Mouse (Mus musculus): Measurements from ENCODE around the gene Gramd1a. TPM values are rescaled to one million over a fixed set of nuclear protein-coding genes. Genes with fewer than 3 reads are reported as not detected.

Gramd1a gene
- polyA plus RNA-seq, 1 experiment from 2014 or later, result 21.2 TPM

DNA sequence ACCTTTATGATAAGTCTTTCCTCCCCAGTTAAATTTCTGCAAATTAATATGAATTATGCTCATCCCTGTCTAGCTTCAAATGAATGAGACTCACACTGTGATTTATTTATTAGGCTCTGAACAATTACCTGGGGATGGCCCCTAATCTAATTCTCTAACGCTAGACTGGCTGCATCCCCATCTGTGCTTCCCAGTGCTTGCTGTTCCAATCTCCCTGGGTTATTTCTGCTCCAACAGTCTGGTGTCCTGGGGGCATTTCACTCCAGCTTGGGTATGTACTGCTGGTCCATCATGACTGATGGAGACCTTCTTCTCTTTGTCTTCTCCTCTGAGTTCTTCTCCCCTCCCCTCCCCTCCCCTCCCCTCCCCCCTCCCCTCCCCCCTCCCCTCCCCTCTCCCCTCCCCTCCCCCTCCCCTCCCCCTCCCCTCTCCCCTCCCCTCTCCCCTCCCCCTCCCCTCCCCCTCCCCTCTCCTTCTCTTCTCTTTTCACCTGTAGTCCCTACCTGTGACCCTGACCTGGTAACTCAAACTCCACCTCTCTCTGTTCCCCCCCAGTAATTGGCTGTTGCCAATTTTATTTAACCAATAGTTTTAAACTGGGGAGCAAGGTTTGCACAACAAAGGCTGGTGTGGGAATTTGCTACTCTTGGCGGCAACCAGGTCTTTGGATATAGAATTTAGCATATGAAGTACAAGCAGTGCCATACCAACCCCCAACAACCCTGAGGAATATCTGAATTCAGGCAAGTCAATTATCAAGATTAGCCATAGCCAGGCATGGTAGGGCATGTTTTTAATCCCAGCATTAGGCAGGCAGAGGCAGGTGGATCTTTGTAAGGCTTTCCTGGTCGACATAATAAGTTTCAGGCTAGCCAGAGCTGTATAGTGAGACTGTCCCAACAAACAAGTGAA lies 8.2 kb upstream of the Gramd1a start:
- Histone ChIP-seq H3K4me3 (no peak overlapping the region), H3K27ac (no peak overlapping the region), H3K9me3 (replicated peaks) (no peaks in the 10 kb centered on the region), H3K36me3 (no peaks in the 10 kb centered on the region), H3K4me1 (peaks cover 20% of the 10 kb centered on the region), H3K4me2 (no peak overlapping the region), H3K27me3 (replicated peaks) (no peaks in the 10 kb centered on the region), H3K9ac (no peak overlapping the region)
- 64% methylated on average over 3 of the region's 3 CpGs for WGBS (ENCODE audit: insufficient replicate concordance)
- ATAC-seq, result no peak

DNA sequence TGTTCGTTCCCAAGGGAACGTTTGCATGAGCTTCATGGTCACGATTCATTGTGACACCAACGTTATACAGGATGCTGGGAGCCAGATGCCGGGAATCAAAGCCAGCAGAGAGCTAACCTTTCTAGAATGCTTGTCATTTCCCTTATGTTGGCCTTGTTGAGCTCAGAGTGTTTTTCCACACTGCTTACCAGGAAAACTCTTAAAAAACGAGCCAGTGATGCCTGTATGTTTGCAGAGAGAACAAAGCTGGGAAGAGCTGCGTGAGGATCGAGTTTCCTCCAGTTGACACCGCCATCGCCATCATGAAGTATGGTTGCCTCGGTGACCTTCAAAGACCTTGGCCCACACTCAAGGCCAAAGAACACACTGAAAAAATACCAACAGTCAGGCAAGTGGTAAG lies 6.6 kb upstream of the Gramd1a start:
- Histone ChIP-seq H3K9ac (no peak overlapping the region), H3K4me1 (peaks cover 20% of the 10 kb centered on the region), H3K27ac (no peak overlapping the region), H3K9me3 (replicated peaks) (no peaks in the 10 kb centered on the region), H3K4me3 (no peak overlapping the region), H3K27me3 (replicated peaks) (no peaks in the 10 kb centered on the region), H3K36me3 (no peaks in the 10 kb centered on the region), H3K4me2 (no peak overlapping the region)
- 71% methylated on average over 11 of the region's 11 CpGs for WGBS (ENCODE audit: insufficient replicate concordance)
- no peak for ATAC-seq

DNA sequence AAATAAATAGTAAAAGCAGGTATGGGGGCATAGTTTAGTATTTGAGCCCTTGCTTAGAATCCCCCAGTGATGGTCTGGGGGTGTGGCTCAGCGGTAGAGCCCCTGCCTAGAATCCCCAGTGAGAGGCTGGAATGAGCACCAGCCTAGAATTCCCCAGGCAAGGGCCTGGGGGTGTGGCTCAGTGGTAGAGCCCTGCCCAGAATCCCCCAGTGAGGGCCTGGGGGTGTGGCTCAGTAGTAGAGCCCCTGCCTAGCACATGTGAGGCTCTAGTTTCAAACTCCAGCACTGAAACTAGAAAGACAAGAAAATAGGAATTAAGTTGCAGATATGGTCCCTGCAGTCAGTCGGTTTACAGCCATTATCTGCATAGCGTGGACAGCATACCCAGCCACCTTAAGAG lies 6.1 kb upstream of the Gramd1a start:
- 33% methylated on average over 3 of the region's 3 CpGs for WGBS (ENCODE audit: insufficient replicate concordance)

DNA sequence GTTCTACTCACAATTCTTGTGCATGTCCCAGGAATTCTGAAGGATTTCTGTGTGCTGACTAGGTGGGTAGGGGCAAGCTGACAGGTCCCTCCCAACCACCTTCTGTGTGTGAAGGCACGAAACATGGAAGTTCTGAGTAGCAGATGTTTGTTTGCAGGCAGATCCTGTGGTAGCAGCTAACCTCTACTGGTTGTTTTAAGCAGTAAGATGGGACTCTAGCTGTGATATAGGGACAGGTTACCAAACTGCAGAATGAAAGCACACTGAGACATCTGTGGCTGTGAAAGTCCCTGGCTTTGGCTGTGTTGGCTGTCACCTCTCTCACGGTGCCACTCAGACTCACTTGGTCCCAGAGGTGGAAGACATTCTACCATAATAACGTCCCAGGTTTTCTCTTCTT lies 5.5 kb upstream of the Gramd1a start:
- Histone ChIP-seq H3K27ac (peak overlapping the region; percentile 3; the same call in 1 of the 2 replicates), H3K9ac (no peak overlapping the region), H3K36me3 (no peaks in the 10 kb centered on the region), H3K4me1 (peaks cover 28% of the 10 kb centered on the region), H3K27me3 (replicated peaks) (no peaks in the 10 kb centered on the region), H3K4me2 (no peak overlapping the region), H3K9me3 (replicated peaks) (no peaks in the 10 kb centered on the region), H3K4me3 (no peak overlapping the region)
- 50% methylated on average over 3 of the region's 3 CpGs for WGBS (ENCODE audit: insufficient replicate concordance)
- no peak for ATAC-seq

More for the DNA sequence above, 6.1 kb upstream of the Gramd1a start:
- Histone ChIP-seq H3K9me3 (replicated peaks) (no peaks in the 10 kb centered on the region), H3K27ac (no peak overlapping the region), H3K36me3 (no peaks in the 10 kb centered on the region), H3K9ac (no peak overlapping the region), H3K4me2 (no peak overlapping the region), H3K4me1 (peaks cover 22% of the 10 kb centered on the region), H3K27me3 (replicated peaks) (no peaks in the 10 kb centered on the region), H3K4me3 (no peak overlapping the region)
- no peak for ATAC-seq

DNA sequence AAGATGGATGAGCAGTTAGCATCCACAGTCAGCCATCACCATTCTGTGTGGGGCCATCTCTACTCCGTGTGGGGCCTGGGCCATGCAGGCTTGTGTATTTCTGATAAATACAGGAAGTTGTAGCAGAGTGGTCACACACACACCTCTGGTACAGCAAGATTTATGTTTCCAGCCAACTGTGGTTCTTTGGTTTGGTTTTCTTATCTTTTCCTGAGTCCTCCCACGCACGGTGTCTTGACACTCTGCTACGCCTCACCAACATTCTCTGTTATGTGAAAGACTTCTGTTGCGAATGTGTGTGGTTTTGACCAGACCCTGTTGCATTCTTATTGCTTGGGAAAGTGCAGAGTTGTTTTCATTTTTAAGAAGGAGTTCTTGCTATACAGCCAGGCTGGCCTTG lies 5.1 kb upstream of the Gramd1a start:
- H3K9me3 ChIP-seq (replicated peaks), result no peaks in the 10 kb centered on the region
- peak overlapping the region; percentile 3; the same call in 1 of the 2 replicates for H3K27ac ChIP-seq
- H3K36me3 ChIP-seq, result no peaks in the 10 kb centered on the region
- 14% methylated on average over 5 of the region's 5 CpGs for WGBS (ENCODE audit: insufficient replicate concordance)
- ATAC-seq, result no peak
- H3K4me2 ChIP-seq, result no peak overlapping the region
- no peaks in the 10 kb centered on the region for H3K27me3 ChIP-seq (replicated peaks)
- H3K4me1 ChIP-seq, result peaks cover 32% of the 10 kb centered on the region
- no peak overlapping the region for H3K9ac ChIP-seq
- H3K4me3 ChIP-seq, result no peak overlapping the region

DNA sequence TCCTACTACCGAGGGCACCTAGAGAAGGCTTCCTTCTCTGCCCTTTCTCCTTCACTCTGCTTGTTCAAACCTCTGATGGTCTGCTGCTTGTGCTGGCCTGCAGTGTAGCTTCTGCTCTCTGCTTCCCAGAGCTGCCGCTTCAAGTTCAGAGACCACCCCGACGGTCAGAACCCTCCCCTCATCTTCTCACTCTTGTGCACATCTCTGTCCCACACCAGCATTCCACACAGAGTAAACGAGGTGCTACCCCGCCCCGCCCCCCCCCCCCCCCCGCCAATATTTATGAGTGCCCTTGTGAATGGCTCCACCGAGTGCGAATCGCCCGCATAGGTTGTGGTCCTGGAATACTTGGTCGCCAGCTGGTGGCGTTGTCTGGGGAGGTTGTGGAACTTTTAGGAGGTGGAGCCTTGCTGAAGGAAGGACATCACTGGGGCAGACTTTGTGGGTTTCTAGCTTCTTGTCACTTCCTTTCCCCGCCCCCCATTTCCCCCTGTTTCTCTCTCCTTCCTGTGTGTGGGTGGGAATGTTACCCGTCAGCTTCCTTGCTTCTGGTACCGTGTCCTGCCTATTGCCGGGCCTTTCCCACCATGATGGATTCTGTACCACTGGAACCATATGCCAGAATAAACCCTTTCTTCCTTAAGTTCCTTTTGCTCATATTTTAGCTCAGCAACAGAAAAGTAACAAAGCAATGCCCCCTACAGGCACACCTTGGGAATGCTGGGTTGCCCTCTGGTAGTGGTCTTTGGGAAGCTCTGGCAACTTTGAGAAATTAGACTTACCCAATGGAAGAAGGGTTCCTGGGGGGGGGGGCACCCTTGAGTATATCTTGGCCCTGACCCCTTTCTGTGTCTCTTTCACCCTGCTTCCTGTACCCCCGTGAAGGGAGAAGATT lies 585 bp upstream of the Gramd1a start:
- no peaks in the 10 kb centered on the region for H3K36me3 ChIP-seq
- ATAC-seq, result peak; percentile 44; the same call in 1 of the 2 replicates
- peak overlapping the region; percentile 67 for H3K27ac ChIP-seq

DNA sequence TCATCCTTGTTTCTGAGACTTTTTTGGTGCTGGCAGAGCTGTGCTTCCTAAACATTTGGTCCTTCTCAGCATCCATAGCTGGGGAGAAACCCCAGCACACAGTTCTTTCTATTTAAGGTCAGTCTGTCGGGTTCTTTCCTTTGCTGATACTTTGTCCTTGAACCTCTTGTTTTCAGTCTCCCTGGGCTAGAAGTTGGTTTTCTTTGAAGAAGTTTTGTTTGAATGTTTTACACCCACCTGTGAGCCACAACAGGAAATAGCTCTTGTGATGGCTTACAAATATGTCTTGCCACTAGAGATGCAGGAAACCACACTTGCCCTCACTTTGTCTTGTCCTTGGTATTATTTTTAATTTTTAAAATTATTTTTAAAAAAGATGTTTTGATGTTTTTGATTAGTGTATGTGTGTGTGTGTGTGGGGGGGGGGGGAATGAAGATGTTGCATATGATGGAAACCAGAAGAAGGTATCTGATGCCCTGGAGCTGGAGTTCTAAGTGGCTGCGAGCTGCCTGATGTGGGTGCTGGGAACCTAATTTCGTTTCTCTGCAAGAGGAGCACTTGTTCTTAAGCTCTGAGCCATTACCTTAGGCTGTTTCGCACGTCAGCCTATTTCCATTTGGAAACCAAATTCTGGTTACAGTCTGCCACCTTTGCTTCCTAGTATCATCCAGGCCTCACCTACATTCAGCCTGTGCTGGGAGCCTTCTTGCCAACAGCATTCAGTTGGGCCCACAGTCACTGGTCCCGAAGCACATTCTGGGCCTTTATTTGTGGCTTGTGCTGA lies 2.0 kb downstream of the Gramd1a start:
- 69% methylated on average over 6 of the region's 6 CpGs for WGBS (ENCODE audit: insufficient replicate concordance)
- Histone ChIP-seq H3K4me1 (peaks cover 51% of the 10 kb centered on the region), H3K9me3 (replicated peaks) (no peaks in the 10 kb centered on the region), H3K27me3 (replicated peaks) (no peaks in the 10 kb centered on the region), H3K36me3 (no peaks in the 10 kb centered on the region), H3K27ac (no peak overlapping the region), H3K9ac (no peak overlapping the region), H3K4me2 (no peak overlapping the region), H3K4me3 (no peak overlapping the region)
- no peak for ATAC-seq

More for the DNA sequence above, 585 bp upstream of the Gramd1a start:
- Histone ChIP-seq H3K4me1 (peaks cover 37% of the 10 kb centered on the region), H3K9me3 (replicated peaks) (no peaks in the 10 kb centered on the region), H3K9ac (peak overlapping the region; percentile 13; the same call in 1 of the 2 replicates), H3K4me3 (peak overlapping the region; percentile 28), H3K27me3 (replicated peaks) (no peaks in the 10 kb centered on the region), H3K4me2 (peak overlapping the region; percentile 53)
- WGBS (ENCODE audit: insufficient replicate concordance), result 9% methylated on average over 18 of the region's 19 CpGs

DNA sequence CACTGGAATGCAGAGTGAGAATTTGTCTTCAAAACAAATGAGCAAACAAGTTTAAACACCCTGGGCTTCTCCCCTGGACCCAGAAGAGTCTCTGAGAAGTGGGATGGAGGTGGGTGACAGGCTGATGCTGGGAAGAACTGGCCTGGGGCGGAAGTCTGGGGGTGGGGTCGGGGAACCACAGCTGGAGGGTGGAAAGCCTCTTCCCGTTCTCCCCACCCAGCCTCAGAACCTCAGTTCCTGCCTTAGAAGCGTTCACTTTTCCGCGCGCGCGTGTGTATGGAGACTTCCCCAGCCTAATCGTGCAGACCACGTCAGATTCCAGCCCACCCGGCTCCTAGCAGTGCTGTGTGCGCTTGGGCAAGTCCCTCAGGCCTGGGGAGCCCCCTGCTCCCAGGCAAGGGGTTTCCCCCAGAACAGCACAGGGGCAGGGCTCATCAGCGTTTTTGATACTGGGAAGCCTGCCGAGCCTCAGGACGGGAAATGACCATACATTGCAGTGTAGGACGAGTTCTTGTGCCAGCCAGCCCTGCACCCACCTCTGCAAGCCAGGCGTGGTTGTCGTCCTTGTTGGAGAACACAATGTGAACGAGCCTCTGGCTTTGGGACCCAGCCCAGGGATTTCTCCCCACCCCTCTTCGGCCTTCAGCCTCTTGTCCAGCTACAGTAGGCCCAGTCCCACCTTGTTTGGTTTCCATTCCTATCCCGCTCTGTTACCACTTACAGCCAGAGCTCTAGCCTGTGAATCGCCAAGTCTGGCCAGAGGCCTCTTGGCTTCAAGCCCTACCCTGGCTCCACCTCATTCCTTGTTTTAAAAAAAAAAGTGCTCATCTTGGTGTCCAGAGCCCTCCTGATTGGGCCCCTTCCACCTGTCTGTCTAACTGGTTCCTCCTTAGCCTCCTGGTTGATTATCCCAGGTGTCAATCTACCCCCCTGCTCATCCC lies 4.1 kb downstream of the Gramd1a start:
- no peaks in the 10 kb centered on the region for H3K9me3 ChIP-seq (replicated peaks)
- H3K4me1 ChIP-seq, result peaks cover 67% of the 10 kb centered on the region
- H3K4me2 ChIP-seq, result peak overlapping the region; percentile 91
- H3K36me3 ChIP-seq, result peaks cover 3% of the 10 kb centered on the region; the same call in 1 of the 2 replicates
- peak overlapping the region; percentile 73 for H3K4me3 ChIP-seq
- 17% methylated on average over 23 of the region's 23 CpGs for WGBS (ENCODE audit: insufficient replicate concordance)
- ATAC-seq, result peak; percentile 48
- H3K9ac ChIP-seq, result peak overlapping the region; percentile 81
- H3K27me3 ChIP-seq (replicated peaks), result no peaks in the 10 kb centered on the region
- peak overlapping the region; percentile 83 for H3K27ac ChIP-seq

DNA sequence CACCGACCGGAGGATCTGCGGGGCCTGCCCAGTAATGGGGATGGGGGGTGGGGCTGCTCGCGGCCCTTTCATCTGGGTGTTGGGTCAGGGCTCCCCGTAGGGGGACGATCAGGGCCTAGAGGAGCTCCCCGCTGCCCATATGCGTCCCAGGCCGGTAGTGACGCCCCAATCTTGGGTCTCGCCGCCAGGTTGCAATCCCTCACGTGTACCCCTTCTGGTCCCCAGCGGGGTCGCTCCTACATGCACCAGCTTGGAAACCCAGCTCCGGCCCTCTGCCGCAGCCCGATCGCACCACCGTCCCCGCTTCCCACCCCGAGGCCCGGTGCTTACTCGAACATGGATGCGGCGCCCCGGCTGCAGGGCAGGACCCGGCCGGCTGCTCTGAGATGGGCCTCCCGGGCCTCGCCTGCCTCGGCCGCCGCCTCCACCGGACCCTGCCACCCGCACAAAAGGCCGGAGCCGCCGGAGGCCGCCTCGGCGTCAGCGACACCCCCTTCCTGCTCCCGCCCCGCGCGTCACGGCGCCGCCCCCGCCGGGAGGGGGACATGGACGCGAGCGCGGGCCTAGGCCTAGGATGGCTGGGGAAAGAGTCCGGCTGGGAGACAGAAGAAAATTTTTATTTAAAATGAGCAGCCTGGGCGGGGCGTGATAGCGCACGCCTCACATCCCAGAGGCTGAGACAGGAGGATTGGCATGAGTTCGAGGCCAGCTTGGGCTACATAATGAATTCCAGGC lies 5.0 kb downstream of the Gramd1a start:
- Histone ChIP-seq H3K4me2 (peak overlapping the region; percentile 91), H3K36me3 (peaks cover 3% of the 10 kb centered on the region; the same call in 1 of the 2 replicates), H3K4me3 (peak overlapping the region; percentile 73), H3K9ac (peak overlapping the region; percentile 81), H3K27me3 (replicated peaks) (no peaks in the 10 kb centered on the region), H3K9me3 (replicated peaks) (no peaks in the 10 kb centered on the region), H3K4me1 (peaks cover 65% of the 10 kb centered on the region), H3K27ac (peak overlapping the region; percentile 83)
- 1% methylated on average over 63 of the region's 63 CpGs for WGBS (ENCODE audit: insufficient replicate concordance)
- peak; percentile 77 for ATAC-seq
